Mouse (Mus musculus) bone marrow, adult 2 months (tissue): ENCODE results near the gene H2afy2. TPM values are rescaled to one million over a fixed set of nuclear protein-coding genes. Genes with fewer than 3 reads are reported as not detected.

Experiments used
- H3K27ac ChIP-seq: fragments of 200-500 bp; 2 replicates; pipeline ENCODE4 v1.5.1; 2012; ENCODE audit warnings: low read depth, mild to moderate bottlenecking, control low read depth, inconsistent platforms, low read length; ENCODE audit not compliant: control insufficient read depth, poor library complexity, insufficient read depth
- H3K4me1 ChIP-seq: fragments of 200-500 bp; 2 replicates; pipeline ENCODE4 v1.6.1; 2011; ENCODE audit warnings: low read length; ENCODE audit not compliant: control insufficient read depth, insufficient read depth
- H3K4me3 ChIP-seq: fragments of 200-500 bp; replicated peaks from 2 replicates; pipeline ENCODE3; 2011; ENCODE audit warnings: mild to moderate bottlenecking, low read depth, low read length, control low read depth; ENCODE audit not compliant: control insufficient read depth
- CTCF ChIP-seq: fragments of 200-500 bp; IDR thresholded peaks from 2 replicates; pipeline ENCODE4 v1.5.1; 2011; ENCODE audit warnings: low read length, control low read depth; ENCODE audit not compliant: control insufficient read depth, insufficient read depth
- POLR2A ChIP-seq: fragments of 200-500 bp; IDR thresholded peaks from 2 replicates; pipeline ENCODE4 v1.6.1; 2011; ENCODE audit warnings: low read depth, mild to moderate bottlenecking, control low read depth, low read length, borderline replicate concordance; ENCODE audit not compliant: control insufficient read depth
- WGBS: fragments of 180-500 bp; shearing (Covaris S2); methylation state at CpG from one replicate; pipeline ENCODE4 v1.1.7; 2018; 5-methylcytosine and 5-hydroxymethylcytosine counted together
- polyA plus RNA-seq: library from polyadenylated mRNA; stranded (reverse); fragments of >200 nt; gene quantifications from 2 replicates; pipeline ENCODE4 v1.2.4, GENCODE M21; 2011; ENCODE audit warnings: low replicate concordance; ENCODE audit not compliant: missing spikeins, insufficient read depth, insufficient read length

Gene H2afy2
- polyA plus RNA-seq, 1 experiment: 3.9 TPM

GRCm38 (mm10) chr10:61729181-61729580 lies 54.8 kb downstream of the H2afy2 start:
- 83% methylated on average over 11 of the region's 11 CpGs for WGBS
- no peak overlapping the region for H3K4me3 ChIP-seq
- no peaks in the 10 kb centered on the region for H3K4me1 ChIP-seq
- no peak overlapping the region for H3K27ac ChIP-seq
- no peak for TF ChIP-seq CTCF

- WGBS: 77% methylated on average over 6 of the region's 6 CpGs
- no peak overlapping the region for H3K27ac ChIP-seq
- no peaks in the 10 kb centered on the region for H3K4me1 ChIP-seq
- H3K4me3 ChIP-seq: no peak overlapping the region
- no peak for TF ChIP-seq POLR2A
- no peak for TF ChIP-seq CTCF
These were observed 60.7 kb downstream of the H2afy2 start for GRCm38 (mm10) chr10:61723271-61723670.

DNA sequence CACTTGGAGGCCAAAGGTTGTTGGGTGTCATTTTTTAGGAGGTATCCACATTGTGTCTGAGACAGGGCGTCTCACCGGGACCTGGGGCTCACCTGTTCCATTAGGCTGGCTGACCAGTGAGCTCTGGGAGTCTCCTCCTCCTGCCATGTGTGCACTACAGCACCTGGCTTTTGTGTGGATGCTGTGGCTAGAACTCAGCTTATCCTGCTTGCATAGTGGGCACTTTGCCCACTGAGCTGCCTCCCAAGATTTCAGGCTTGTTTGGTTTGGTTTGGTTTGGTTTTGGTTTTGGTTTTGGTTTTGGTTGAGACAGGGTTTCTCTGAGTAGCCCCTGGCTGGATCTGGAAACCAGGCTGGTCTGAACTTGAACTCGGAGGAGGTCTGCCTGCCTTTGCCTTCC lies 61.7 kb downstream of the H2afy2 start:
- no peak overlapping the region for H3K27ac ChIP-seq
- TF ChIP-seq POLR2A: no peak
- TF ChIP-seq CTCF: no peak
- H3K4me3 ChIP-seq: no peak overlapping the region
- H3K4me1 ChIP-seq: no peaks in the 10 kb centered on the region
- WGBS: 74% methylated on average over 3 of the region's 3 CpGs

DNA sequence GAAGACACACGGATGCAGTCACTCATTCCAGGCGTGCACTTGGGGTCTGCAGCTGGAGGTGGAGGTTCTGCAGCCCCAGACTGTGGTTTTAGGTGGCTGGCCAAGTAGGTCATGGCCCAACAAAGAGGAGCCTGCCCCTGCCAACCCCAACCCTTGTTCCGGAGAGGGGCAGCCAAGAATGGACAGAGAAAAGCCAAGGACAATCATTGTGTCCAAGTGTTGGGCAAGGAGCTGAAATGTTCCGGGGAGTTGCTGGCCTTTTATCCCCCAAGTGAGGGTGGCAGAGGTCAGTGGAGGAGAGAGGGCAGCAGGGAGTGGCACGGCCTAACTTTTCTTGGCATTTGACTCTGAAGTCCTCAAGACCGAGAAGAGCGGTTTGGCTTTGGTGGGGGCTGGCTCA lies 63.6 kb downstream of the H2afy2 start:
- Histone ChIP-seq H3K4me1 (peaks cover 3% of the 10 kb centered on the region; the same call in 1 of the 2 replicates), H3K27ac (no peak overlapping the region), H3K4me3 (no peak overlapping the region)
- TF ChIP-seq CTCF: no peak
- no peak for TF ChIP-seq POLR2A
- 83% methylated on average over 7 of the region's 7 CpGs for WGBS

- WGBS: 84% methylated on average over 12 of the region's 12 CpGs
- Histone ChIP-seq H3K4me1 (peaks cover 3% of the 10 kb centered on the region; the same call in 1 of the 2 replicates), H3K4me3 (no peak overlapping the region), H3K27ac (no peak overlapping the region)
- TF ChIP-seq CTCF (no peak), POLR2A (no peak)
These were observed 66.3 kb downstream of the H2afy2 start for GRCm38 (mm10) chr10:61717406-61718296.

- no peak overlapping the region for H3K27ac ChIP-seq
- peaks cover 3% of the 10 kb centered on the region; the same call in 1 of the 2 replicates for H3K4me1 ChIP-seq
- TF ChIP-seq CTCF (no peak), POLR2A (no peak)
- 54% methylated on average over 7 of the region's 7 CpGs for WGBS
- H3K4me3 ChIP-seq: peak overlapping the region; percentile 18
These were observed 67.7 kb downstream of the H2afy2 start for GRCm38 (mm10) chr10:61715996-61716864.

GRCm38 (mm10) chr10:61715462-61715837 lies 68.5 kb downstream of the H2afy2 start:
- H3K27ac ChIP-seq: no peak overlapping the region
- TF ChIP-seq POLR2A (no peak), CTCF (no peak)
- H3K4me3 ChIP-seq: peak overlapping the region; percentile 69
- H3K4me1 ChIP-seq: peaks cover 3% of the 10 kb centered on the region; the same call in 1 of the 2 replicates
- 7% methylated on average over 11 of the region's 11 CpGs for WGBS
